Mouse (Mus musculus): ENCODE data around the gene Cd34.

Gene Cd34

DNA sequence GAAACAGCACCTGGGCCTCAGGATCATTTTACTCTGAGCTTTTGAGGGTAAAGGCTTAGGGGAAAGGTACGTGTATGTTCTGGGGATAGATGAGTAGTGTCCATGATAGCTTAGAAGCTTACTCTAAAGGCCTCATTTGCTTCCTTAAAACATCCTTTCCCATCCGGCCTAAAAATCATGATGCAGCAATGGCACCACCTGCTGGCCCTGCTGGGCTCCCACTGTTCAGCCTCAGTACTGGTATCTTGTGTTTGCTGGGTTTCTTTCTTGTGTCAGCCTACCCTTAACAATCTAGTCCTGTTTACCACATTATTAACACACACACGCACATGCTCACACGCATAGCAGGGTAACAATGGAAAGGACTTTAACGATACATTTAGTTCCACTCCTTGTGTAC is 23.6 kb downstream of the Cd34 start:
- in situ Hi-C loops (cut with MboI; ENCODE audit: unreplicated experiment in 2 of 2): loop anchor here in 1 of 2 experiments (5.0 to 10.0 kb wide), 2 partner anchors 85 to 357 kb away; no protein-coding TSS in a partner anchor

DNA sequence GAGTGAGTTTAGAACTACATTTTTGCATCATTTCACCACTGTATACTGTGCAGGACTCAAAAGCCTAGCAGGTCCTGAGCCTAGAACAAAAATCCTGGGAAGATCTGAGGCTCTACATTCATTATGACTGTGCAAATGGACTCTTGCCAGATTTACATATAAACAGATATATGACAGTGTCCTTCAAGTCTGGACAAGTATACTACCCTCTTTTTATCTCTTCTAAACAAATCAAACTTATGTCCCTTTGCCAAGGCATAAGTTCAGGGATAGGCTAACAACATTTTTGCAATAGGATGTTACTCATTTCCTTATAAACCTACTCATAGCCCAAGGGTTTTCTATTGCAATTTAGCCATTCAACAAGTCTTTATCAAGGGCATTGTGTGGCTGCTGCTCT is 24.1 kb downstream of the Cd34 start:
- in situ Hi-C loops (cut with MboI; ENCODE audit: unreplicated experiment in 2 of 2): loop anchor here in 1 of 2 experiments (5.0 to 10.0 kb wide), 2 partner anchors 85 to 358 kb away; no protein-coding TSS in a partner anchor

DNA sequence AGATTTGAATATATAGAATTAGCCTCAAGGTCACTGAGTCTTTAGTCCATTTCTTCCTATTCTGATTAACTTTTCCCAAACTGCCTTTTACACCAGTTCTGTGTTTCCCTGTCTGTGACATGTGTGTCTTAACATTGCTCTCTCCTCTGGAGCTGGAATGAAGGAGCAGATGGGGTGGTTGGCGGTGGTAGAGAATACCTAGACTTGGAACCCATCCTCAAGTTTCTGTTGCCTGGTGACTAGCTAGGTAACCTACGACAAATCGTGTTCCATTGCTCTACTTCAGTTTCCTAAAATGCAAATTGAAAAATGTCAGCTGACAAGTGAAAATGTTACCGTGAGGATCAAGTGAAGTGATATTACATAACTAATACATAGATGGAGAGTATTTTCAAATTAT is 33.4 kb downstream of the Cd34 start:
- in situ Hi-C loops (cut with MboI; ENCODE audit: unreplicated experiment in 2 of 2): loop anchor here (10.0 kb wide), 1 partner anchor 133 kb away; no protein-coding TSS in a partner anchor

DNA sequence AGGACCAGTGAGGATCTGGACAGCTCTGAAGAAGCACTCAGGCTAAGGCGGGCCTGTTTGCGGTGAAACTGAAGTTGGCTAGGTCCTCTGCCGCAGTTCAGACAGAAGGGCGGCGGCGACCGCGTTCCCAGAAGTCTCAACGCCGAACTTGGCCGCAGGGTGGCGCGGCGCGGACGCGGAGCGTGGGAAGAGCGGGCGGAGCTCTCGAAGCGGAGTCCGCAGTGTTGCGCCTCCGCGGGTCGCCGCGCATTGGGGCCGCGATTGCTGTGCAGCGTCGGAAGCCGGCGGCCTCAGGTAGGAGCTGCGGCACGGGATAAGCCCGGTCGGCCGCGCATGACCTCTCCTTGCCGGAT is 37.5 kb downstream of the Cd34 start:
- in situ Hi-C loops (cut with MboI; ENCODE audit: unreplicated experiment in 2 of 2): loop anchor here (10.0 kb wide), 1 partner anchor 129 kb away; no protein-coding TSS in a partner anchor

DNA sequence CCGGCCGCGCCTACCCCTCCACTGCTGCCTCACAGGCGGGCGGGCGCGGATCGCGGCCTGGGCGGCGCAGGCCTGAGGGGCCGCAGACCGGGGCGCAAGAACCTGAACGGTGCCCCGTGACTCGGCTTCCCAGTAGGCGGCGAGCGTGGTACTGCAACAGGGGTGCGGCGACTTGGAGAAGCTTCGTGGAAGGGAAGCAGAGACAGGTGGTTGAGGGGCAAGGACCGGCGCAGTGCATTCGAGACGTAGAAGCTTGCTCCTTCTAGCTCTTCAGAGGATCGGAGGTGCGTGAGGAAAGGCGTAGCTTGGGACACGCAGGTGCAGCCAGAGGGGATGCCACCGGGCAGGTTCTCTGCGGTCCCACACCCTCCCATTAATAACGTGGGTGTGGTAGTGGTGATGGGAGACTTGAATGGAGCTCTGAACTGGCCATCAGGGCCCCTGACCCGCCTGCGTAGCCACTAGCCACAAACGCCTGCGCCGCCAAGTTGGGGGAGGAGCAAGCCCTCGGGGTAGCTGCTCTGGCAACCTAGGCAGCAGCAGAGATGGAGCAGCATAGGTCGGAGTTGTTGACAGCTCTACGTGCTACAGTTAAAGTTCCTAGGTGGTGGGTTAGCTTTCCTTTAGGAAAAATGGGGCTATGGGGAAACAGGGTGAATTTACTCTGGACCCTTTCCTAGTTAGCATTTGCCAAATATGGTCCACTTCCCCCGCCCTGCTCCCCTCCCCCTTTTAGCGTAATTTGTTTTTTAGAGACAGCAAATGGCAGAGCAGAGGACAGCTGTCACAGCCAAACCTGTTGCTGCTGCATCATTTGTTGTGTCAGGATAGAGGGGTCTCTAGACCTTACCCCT is 38.1 kb downstream of the Cd34 start:
- in situ Hi-C loops (cut with MboI; ENCODE audit: unreplicated experiment in 2 of 2): loop anchor here (10.0 kb wide), 1 partner anchor 128 kb away; no protein-coding TSS in a partner anchor

DNA sequence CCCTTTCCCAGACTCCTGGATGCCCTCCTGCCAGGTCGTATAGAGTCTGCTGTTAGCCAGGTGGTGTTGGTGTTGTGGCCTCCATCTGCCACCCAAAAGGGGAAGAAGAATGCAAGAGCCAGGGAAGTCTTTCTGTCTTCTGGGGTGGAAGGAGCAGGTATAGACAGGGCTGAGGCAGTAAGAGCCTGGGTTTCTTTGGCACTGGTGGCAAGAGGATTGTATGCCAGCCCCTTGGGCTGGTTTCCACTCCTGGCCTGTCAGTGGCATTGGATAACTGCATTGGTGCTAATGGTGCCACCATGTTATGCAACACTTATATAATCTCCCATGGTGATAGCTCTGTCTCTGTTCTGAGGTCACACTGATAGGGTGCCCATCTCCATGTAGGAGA is 38.7 kb downstream of the Cd34 start:
- in situ Hi-C loops (cut with MboI; ENCODE audit: unreplicated experiment in 2 of 2): loop anchor here (10.0 kb wide), 1 partner anchor 127 kb away; no protein-coding TSS in a partner anchor

DNA sequence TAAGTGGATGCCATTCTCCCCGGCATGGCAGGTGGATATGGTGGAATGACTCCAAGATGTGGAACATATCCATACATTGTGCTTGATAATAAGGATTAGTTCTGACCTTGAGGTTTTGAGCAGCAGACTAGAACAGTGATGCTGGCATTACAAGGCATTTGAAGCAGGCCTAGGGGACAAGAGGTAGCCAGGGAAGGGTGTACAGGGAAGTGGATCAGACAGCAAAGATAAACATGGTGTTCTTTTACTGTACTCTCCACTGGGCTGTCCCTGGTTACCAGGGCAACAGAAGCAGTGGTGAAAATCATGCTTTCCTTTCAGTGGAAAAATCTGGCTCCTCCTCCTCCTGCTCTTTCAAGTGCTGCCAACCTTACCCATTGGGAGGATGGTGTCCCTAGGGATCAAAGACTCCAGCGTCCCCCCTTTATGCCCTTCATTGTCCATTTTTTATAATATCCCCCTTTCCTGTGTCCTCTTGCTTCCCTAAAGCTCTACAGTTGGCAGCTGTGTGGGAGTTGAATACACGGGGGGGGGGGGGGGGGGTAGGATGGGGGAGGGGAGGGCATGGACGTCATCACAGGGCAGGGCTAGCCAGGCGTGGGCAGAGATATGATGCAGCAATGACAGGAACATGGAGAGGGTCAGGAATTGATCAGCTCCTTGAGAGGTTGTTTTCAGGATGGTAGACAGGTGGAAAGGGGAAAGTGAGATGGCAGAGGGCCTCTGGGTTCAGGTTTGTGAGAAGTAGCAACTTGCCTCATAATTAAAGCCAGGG is 39.5 kb downstream of the Cd34 start:
- in situ Hi-C loops (cut with MboI; ENCODE audit: unreplicated experiment in 2 of 2): loop anchor here (10.0 kb wide), 1 partner anchor 127 kb away; no protein-coding TSS in a partner anchor

DNA sequence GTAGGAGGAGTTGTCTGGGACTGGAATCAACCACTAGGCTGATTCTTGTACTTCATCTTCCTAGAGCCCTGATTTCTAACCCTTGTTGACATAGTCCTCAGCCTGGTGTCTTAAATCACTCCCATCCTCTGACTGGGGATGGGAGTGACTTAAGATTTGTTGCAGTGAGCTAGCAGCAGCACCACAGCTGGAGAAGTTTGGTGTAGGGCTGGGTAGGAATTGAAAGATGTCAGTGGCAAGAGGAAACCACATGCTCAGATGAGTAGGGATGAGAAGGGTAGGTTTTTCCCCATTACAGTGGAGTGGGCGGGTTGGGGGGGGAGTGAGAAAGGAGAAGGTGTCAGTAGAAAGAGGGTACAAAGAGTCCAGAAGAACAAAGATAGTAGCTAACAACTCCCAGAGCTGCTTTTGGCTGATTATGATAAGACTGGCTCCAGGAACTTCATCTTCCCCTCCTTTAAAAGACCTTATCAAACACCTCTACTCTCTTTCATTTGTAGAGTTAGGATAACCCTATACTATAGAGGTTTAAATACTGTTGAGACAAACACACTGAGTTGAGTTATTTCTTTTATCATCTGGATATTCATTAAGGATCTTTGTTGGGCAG is 42.3 kb downstream of the Cd34 start:
- in situ Hi-C loops (cut with MboI; ENCODE audit: unreplicated experiment in 2 of 2): loop anchor here in 1 of 2 experiments (10.0 kb wide), 1 partner anchor 54 kb away; no protein-coding TSS in a partner anchor

DNA sequence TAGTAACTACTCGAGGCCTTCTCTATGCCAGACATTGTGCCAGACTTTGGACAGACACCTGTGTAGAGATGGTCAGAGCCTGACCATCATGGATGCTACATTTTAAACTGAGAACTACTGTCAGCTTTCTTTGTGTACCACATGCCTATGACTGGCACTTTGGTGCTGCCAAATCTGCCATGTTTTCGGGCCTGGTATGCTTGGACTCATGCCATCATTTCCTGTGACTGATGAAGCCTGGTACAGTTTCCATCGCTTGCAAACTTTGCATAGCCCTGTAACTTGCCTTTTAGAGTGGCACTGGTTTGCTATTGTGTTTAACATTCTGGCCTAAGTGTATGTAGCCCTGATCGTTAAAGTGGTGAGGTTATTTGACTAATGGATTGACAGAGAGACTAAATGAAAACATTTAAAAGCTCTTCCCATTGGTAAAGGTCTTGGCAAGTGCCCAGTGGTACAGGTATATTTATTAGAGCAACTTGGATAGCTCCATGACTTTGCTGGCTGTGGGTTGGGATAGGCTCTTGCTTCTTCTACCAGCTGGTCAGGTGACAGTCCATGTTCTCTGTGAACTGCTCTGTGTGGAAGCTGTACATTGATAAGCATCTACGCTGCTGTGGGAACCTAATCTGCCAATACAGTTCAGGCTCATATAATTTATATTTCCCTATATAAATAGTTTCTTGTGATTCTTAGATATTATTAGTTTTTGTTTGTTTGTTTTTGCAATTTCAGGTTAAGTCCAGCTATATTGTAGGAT is 44.5 kb downstream of the Cd34 start:
- in situ Hi-C loops (cut with MboI; ENCODE audit: unreplicated experiment in 2 of 2): loop anchor here in 1 of 2 experiments (10.0 kb wide), 1 partner anchor 52 kb away; no protein-coding TSS in a partner anchor

DNA sequence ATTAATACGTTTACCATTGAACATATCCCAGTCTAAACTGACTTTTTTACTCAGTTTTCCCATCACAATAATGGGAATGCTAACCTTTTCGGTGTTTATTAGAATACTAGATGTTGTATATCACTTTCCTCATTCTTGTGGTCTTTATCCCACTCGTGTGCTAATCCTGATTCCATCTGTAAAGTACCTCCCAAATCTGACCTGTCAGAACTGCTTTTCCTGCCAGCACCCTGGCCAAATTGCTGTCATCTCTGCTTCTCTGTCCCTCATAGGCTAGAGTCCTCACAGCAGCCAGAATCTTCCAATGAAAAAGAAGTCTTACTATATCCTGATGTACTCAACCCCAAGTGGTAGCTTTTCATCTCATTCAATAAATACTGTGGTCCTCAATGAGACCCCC is 46.3 kb downstream of the Cd34 start:
- in situ Hi-C loops (cut with MboI; ENCODE audit: unreplicated experiment in 2 of 2): loop anchor here in 1 of 2 experiments (10.0 kb wide), 1 partner anchor 50 kb away; no protein-coding TSS in a partner anchor

DNA sequence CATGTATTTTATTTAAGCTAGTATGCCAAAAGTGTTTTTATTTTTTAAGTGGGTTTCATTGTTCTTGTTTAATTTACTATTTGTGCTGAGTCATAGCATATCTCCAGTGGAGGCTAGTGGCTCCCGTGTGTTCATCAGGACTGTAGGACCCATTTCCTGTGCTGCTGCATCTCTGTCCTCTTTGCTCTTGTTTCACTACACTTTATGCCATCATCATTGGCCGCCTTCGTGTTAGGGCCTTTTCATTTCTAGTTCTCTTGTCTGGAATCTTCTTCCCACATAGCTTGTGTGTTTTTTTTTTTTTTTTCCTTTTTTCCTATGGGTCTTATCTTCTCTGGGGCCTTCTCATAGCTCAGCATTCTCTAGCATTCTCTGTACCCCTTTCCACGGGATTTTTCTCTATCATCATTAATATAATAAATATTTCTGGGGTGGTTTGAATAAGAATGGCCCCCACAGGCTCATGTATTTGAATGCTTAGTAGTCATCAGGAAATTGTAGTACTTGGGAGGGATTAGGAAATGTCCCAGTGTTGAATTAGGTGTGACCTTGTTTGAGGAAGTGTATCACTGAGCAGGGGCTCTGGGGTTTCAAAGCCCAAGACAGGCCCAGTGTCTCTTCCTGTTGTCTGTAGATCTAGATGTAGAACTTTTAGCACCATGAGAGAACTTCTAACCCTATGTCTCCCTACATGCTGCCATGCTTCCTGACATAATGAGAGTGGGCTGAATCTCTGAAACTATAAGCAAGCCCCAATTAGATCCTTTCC is 47.0 kb downstream of the Cd34 start:
- in situ Hi-C loops (cut with MboI; ENCODE audit: unreplicated experiment in 2 of 2): loop anchor here in 1 of 2 experiments (10.0 kb wide), 1 partner anchor 49 kb away; no protein-coding TSS in a partner anchor

DNA sequence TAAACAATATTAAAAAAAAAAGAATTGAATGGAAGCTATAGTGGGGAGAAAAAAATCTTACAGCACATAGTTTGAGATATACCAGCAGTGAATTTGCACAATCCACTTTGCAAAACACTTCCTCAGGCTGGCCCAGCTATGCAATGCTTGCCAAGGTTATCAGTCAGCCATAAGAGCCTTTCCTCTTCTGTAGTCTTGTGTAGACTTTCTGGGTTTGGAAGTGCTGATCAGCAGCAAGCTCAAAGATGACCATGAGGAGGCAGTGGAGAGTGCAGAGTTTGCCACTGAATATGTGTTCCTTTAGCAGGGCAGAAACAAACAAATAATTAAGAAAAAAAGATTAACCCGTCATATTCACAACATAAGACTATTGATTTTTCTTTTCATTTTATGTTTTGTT is 50.4 kb downstream of the Cd34 start:
- in situ Hi-C loops (cut with MboI; ENCODE audit: unreplicated experiment in 2 of 2): loop anchor here in 1 of 2 experiments (10.0 kb wide), 1 partner anchor 46 kb away; no protein-coding TSS in a partner anchor

DNA sequence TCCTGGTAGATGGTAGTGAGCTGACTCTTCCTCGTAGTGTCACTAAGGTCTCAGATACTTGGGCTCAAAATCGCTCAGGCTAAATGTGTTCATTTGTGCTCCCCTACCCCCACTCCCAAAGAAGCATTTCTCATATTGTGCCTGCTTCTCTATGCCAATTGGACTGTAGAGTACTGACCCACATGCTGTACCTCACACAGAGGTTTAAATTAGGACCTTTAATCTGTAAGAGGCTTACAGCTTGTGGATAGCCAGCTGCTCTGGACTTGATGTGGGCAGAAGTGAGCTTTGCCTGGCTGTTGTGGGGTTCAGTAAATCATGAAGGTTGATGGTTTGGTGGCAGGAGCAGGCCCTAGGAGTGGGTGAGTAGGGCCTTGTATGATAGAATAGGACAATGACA is 52.4 kb downstream of the Cd34 start:
- in situ Hi-C loops (cut with MboI; ENCODE audit: unreplicated experiment in 2 of 2): no loop called here

DNA sequence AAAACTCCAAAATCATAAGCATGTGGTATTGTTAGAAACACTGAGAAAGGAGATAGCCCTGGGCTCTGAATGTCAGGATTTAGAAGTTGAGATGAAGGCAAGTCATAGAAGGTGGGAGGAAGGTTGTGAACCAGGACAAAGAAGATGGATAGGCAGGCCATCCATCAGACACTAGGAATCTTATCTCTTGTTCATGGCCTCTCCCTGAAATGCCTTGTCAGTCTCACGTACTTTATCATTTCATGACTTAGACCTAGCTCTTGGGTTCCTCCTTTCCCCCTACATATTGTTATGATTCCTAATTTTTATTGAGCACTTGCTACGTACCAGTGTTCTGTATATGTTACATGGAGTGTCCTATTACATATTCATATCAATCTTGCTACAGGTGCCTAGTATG is 53.0 kb downstream of the Cd34 start:
- in situ Hi-C loops (cut with MboI; ENCODE audit: unreplicated experiment in 2 of 2): no loop called here

DNA sequence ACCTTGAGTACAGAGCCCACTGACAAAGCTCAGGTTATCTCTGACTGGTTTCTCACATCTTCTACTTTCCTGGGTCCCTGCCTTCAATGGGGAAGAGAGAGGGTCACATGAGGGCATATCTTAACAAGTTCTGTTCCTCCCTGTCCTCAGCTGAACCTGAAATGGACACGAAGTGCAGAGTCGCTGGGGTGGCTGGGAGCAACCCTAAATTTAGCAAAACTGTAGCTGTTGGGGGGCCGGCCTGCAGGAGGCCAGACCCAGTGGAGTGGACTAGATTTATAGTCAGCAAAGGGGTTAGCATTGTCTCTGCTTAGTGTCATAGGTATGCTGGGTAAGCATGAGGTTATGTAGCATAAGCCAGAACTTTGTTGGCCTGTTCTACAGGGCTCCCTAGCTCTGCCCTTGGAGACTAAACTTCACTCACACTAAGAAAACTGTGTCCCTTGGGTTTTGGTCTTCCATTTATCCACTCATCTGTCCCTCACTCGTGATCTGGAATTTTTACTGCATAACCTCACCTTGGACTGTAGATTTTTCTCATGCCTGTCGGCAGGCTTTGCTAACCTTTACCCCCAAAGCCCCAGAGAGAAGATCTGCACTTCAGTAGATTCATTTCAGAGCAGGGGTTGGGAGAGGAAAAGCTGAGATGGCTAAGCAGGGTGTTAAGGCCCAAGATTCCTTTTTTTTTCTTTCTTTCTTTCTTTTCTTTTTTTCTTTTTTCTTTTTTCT is 54.1 kb downstream of the Cd34 start:
- in situ Hi-C loops (cut with MboI; ENCODE audit: unreplicated experiment in 2 of 2): no loop called here

DNA sequence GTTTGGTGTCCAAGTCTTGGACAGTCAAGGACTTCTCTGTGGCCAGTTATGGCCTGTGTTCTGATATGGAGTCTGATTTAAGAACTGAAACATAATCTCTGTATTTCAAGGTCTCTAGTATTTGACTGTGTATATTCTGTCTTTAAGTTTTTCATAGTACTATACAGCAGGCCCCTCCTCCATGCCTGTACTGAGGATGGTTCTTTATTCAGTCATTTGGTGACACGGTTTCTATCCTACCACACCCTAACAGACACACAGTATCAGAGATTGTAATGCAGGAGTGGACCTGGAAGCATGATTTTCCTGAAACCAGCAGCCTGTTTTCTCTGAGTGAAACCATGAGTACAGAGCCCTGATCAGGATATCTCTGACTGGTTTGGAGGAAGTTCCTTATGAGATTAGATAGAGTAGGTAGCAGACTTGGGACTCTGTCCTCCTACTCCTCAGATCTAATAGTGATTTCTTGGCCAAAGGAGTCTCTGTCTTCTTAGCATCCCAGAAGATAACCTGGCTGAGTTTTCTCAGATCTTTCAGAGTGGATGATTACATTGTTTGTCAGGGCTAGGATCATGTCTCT is 54.9 kb downstream of the Cd34 start:
- in situ Hi-C loops (cut with MboI; ENCODE audit: unreplicated experiment in 2 of 2): no loop called here

DNA sequence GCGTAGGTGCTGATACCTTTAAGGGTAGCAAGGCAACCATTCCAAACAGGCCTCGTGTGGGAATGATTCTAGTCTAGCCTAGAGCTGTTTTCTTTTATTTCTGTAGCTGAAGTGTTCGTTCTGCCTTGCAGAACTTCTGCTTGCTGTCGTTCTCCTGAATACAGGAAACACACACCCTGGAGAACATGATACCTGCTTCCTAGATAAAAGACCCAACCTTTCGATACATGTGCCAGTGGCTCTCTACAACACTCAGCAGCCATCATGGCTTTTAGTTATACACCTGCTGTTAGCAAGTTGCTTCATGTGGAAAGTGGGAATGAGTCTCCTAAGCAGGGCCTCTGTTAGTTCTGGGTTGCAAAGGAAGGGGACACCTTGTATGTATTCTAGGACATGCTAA is 55.6 kb downstream of the Cd34 start:
- in situ Hi-C loops (cut with MboI; ENCODE audit: unreplicated experiment in 2 of 2): no loop called here

DNA sequence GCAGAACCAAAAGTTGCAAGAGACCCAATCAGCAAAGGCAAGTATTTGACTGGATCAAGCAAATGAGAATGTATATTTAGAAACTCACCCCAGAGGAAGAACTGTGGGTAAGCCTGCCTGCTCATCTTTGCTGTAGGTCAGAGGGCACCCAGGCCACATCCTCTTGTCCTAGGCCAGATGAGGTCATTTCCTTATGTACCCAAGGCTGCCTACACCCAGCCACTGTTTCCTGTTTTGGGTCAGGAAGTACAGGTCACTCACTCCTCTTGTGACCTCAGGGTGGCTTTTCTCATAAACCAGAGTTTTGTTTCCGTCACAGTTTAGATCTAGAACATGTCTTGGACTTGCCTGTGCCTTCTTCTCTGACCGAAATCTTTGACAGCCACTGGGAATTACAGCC is 56.6 kb downstream of the Cd34 start:
- in situ Hi-C loops (cut with MboI; ENCODE audit: unreplicated experiment in 2 of 2): no loop called here
